Mouse (Mus musculus) hindlimb bud, embryonic 11.5 days (tissue): Measurements from ENCODE around the gene Nr2f2.

Experiments used
- DNase-seq: peaks from one replicate; pipeline ENCODE4 v3.0.0-alpha.2; 2012; ENCODE audit warnings: low read depth, low spot score; ENCODE audit errors: extremely low spot score

Gene Nr2f2

DNA sequence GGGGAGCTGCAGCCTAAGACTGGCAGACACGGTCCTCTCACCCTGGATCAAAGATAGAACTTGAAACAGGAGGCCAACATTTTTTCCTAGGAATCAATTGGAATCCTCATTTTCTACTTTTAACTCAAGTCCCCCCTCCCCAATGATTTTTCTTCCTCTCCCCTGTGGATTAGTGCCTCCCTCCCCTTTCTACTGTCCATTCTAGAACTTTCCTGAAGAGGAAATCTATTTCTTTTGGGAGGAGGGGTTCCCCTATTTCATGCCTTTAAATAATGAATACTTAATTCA, 217 bp upstream of the Nr2f2 start:
- DNase-seq = no peak

DNA sequence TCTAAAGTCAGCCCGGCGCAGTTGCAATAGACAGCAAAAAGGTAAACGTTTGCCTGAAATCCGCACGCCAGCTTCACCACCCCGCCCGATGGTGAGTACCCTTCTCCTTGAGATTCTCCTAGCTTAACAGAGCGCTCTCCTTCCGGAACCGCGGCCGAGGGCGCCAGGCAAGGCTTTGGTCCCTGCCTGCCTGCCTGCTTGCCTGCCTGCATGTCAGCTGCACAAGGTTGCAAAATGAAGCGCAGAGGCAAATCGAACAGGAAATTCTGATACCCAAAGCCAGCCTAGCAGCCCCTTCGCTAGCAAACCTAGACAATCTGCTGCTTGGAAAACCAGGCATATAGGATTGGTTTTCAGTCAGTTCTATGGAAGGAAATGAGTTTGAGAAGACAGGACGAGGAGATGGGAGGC, 1.1 kb downstream of the Nr2f2 start:
- DNase-seq = no peak

- no peak for DNase-seq
These were observed 1.7 kb downstream of the Nr2f2 start for GRCm38 (mm10) chr7:70364798-70365197.

GRCm38 (mm10) chr7:70363351-70363750, 3.2 kb downstream of the Nr2f2 start:
- DNase-seq = no peak

GRCm38 (mm10) chr7:70362526-70363170, 3.9 kb downstream of the Nr2f2 start:
- DNase-seq = no peak

DNA sequence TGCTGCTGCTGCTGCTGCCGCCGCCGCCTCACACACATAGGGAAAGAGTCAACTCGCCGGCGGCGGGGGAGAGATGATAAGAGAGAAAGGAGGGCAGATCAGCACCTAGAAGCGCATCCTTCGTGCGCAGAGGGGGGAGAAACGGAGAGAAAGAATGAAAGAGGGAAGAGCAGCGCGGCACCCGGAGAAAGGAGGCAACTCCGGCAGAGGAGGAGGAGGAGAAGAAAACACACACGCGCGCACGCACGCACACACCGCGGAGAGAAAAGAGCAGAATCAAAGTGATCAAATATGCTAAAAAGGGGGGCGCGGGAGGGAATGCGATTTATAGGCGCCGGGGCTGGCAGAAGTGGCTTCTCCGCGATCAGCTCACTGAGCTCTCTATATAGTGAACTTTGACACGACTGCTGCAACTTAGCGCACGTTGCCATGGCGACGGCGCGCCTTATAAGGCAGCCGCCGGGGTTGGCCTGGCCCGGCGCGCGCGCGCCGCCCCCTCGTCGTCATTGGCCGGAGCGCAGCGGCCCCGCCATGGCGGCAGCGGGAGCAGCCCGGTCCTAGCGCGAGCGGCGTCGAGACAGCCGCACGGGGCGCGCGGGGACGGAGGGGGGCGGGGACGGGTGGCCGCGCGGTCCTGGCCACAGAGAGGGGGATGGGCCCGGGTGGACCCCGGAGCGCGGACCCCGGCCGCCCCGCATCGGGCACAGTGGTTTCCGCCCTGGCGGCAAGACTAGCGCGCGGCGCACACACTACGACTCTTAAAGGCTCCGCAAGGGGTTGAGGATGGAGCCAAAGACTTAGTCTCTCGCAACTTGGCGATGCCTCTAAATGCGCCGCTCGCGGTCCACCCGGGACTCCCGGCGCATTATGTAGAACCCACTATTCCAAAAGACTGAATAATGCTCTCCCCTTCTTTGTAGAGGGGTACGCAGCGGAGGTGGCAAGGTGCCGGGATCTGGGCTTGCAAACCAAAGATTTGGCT, 4.9 kb downstream of the Nr2f2 start:
- no peak for DNase-seq

DNA sequence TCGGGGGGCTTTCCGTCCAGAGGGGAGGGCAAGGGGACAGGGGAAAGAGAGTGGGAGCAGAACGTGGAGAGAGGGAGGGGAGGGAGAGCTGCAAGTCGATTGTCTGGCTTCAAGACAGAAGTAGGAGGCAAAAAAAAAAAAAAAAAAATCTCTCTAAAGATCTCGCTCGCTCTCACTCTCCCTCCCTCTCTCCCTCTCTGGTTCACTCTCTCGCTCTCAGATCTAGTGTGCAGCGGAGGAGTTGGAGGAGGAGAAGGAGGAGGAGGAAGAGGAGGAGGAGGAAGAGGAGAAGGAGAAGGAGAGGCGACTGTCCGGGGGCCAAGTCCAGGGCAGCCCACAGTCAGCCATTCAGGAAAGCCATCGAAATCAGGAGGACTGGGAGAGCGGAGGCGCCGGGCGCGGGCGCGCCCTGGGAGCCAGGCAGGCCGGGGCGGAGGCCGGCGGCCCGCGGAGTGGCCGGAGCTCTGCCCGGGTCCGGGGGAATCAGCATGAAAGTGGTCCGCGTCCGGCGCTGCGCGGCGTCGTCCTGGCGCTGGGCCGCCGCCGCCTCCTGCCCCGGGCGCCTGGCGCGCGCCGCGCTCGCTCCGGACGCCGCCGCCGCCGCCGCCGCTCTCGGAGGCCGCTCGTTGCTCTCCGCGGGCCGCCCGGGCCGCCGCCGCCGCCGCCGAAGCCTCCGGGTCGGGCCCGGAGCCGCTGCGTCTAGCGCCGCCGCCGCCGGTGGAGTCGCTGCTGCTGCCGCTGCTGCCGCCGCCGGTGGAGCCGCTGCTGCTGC, 5.7 kb downstream of the Nr2f2 start:
- no peak for DNase-seq

GRCm38 (mm10) chr7:70359791-70360581, 6.5 kb downstream of the Nr2f2 start:
- DNase-seq = no peak

GRCm38 (mm10) chr7:70358848-70359591, 7.5 kb downstream of the Nr2f2 start:
- no peak for DNase-seq

GRCm38 (mm10) chr7:70358020-70358847, 8.3 kb downstream of the Nr2f2 start:
- DNase-seq = no peak

DNA sequence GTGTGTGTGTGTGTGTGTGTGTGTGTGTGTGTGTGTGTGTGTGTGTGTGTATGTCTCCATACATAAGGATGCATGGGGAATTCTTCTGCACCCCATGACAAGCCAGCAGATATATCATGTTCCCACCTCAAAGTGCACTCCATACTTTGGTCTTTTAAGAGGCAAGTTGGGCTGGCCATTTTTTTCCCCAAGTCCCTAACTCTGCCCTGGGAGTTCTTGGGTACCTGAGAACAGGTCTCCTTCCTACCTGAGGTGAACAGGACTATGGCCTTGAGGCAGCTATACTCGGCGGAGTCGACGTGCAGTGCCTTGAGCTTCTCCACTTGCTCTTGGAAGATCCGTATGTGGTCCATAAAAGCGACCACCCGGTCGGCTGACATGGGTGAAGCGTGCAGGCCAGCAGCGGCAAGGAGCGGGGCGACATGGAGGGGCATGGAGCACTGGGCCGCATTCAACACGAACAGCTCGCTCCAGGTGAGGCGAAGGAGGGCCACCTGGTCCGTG, 9.0 kb downstream of the Nr2f2 start:
- no peak for DNase-seq

- DNase-seq = no peak
These were observed 9.6 kb downstream of the Nr2f2 start for GRCm38 (mm10) chr7:70356691-70357515.

DNA sequence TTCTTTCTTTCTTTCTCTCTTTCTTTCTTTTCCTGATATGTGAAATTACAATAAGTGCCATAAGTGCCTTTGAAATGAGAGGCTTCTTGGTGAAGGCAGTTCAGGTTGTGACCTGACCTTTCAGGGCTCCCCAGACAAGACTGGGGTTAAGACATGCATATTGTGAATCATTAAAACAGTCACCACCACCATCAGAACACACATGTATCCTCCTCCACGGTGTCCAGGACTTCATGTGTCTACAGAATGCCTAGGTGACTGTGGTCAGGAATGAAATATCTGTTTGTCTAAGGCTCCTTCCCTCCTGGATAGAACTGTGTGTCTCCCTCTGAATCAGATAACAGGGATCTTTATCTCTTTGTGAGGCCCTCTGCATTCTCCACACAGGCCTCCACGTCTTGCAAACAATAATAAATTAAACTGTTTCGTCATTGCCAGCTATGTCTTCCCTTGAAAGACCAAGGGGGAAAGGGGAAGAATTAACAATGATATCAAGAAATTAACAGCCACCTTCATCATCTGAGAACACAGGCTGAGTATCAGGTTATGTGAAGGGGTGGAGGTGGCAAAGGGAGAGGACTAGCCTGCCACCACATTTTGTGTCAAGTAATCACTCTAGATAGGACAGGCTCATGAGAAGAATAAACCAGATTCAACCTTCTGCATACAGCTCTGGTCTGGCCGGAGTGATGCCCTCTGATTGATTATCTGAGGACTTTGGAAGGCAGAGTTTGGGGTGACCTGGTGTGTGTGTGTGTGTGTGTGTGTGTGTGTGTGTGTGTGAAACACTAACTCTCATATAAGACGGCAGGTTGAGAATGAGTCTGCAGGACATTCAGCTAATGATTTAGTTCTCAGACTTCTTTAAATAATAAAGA, 10.6 kb downstream of the Nr2f2 start:
- DNase-seq = no peak

DNA sequence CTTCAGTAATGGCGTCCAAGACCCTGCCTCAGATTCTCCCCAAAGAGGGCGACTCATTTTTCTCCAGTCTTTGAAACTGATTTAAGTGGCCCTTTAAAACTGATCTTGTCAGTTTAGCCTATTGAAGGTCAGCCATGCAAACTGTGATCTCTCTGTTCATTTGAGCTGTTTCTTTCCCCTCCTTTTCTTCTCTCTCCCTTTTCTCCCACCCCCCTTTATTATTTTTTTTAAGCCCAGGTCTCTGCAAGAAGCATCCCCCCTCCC, 11.2 kb downstream of the Nr2f2 start:
- no peak for DNase-seq

- DNase-seq = no peak
These were observed 11.8 kb downstream of the Nr2f2 start for GRCm38 (mm10) chr7:70354606-70355356.

DNA sequence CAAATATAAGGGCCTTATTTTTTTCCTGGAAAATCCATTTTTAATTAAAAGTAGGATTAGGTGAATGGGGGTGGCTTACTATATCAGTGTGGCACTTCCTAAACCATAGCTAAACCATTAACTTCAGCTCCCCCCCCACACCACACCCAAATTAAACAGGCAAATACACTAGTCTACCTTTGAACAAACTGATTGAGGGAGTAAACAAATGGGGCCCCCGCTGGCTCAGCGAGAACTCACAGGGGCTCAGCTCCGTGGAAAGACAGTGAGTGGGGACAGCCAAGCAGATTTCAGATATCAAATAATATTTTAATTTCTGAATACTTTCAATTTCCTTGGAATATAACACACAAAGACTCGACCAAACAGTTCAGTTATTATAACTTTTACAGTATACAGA, 13.4 kb downstream of the Nr2f2 start:
- DNase-seq = no peak

GRCm38 (mm10) chr7:70352617-70353016, 13.9 kb downstream of the Nr2f2 start:
- no peak for DNase-seq
